Mouse (Mus musculus): ENCODE data around the gene Mrgprd.

- no peak for TF ChIP-seq CTCF (IDR thresholded peaks at IDR 0.05; ENCODE audit: extremely low read depth, insufficient read depth, insufficient read length, insufficient replicate concordance)
- no peak for TF ChIP-seq POLR2A (IDR thresholded peaks at IDR 0.05; ENCODE audit: low read depth, low read length)
Measured at GRCm38 (mm10) chr7:145330641-145331040, 16.0 kb downstream of the Mrgprd start.
